Mouse (Mus musculus) embryonic facial prominence, embryonic 15.5 days (tissue): ENCODE measurements around the gene Anpep. TPM values are rescaled to one million over a fixed set of nuclear protein-coding genes. Genes with fewer than 3 reads are reported as not detected.
A peak's percentile ranks its signal among the peaks of the same experiment; 100 is the strongest.

Source experiments
- ATAC-seq: fragments of 200-750 bp; cut with Nextera tagmentation; 2 replicates; pipeline ENCODE4 v1.8.0; 2017; ENCODE audit warnings: low read depth, moderate TSS enrichment; ENCODE audit not compliant: insufficient number of reproducible peaks, low FRiP score, low TSS enrichment
- H3K27ac ChIP-seq: fragments of 300-500 bp; sonication (generic); replicated peaks from 2 replicates; pipeline ENCODE4 v1.5.1; 2015; ENCODE audit warnings: mild to moderate bottlenecking, inconsistent platforms
- H3K27me3 ChIP-seq: fragments of 300-500 bp; sonication (generic); 2 replicates; pipeline ENCODE4 v1.6.1; 2015; ENCODE audit warnings: inconsistent platforms
- H3K36me3 ChIP-seq: fragments of 300-500 bp; sonication (generic); 2 replicates; pipeline ENCODE4 v1.6.1; 2015; ENCODE audit warnings: mild to moderate bottlenecking, inconsistent platforms
- H3K4me1 ChIP-seq: fragments of 300-500 bp; sonication (generic); 2 replicates; pipeline ENCODE4 v1.6.1; 2015; ENCODE audit warnings: inconsistent platforms
- H3K4me2 ChIP-seq: fragments of 300-500 bp; sonication (generic); replicated peaks from 2 replicates; pipeline ENCODE4 v1.6.1; 2015; ENCODE audit warnings: mild to moderate bottlenecking, inconsistent platforms
- H3K4me3 ChIP-seq: fragments of 300-500 bp; sonication (generic); replicated peaks from 2 replicates; pipeline ENCODE4 v1.5.1; 2015; ENCODE audit warnings: mild to moderate bottlenecking, inconsistent platforms
- H3K9ac ChIP-seq: fragments of 300-500 bp; sonication (generic); 2 replicates; pipeline ENCODE4 v1.6.1; 2015; ENCODE audit warnings: inconsistent platforms
- H3K9me3 ChIP-seq: fragments of 300-500 bp; sonication (generic); replicated peaks from 2 replicates; pipeline ENCODE4 v1.6.1; 2016; ENCODE audit warnings: inconsistent platforms
- WGBS: fragments of 180-500 bp; shearing (Covaris S2); methylation state at CpG from one replicate; pipeline ENCODE4 v1.1.7; 2015; 5-methylcytosine and 5-hydroxymethylcytosine counted together
- polyA plus RNA-seq: library from polyadenylated mRNA; unstranded; fragments of >200 nt; fragmentation: Nextera tagmentation; extraction: Ambion mirVana; gene quantifications from 2 replicates; pipeline ENCODE4 v1.2.1, GENCODE M21; 2015

The Anpep gene
- polyA plus RNA-seq, 1 experiment from 2014 or later, result 31.1 TPM

- no peaks in the 10 kb centered on the region; the same call in 1 of the 2 replicates for H3K27me3 ChIP-seq
- no peak for ATAC-seq
- no peak overlapping the region for H3K4me2 ChIP-seq
- H3K9ac ChIP-seq, result no peak overlapping the region
- no peak overlapping the region for H3K27ac ChIP-seq
- 78% methylated on average over 2 of the region's 2 CpGs for WGBS
- no peaks in the 10 kb centered on the region for H3K9me3 ChIP-seq
- no peak overlapping the region for H3K4me3 ChIP-seq
- no peaks in the 10 kb centered on the region for H3K36me3 ChIP-seq
- peaks cover 7% of the 10 kb centered on the region; the same call in 1 of the 2 replicates for H3K4me1 ChIP-seq
These were observed 78.4 kb downstream of the Anpep start for GRCm38 (mm10) chr7:79782516-79782855.

DNA sequence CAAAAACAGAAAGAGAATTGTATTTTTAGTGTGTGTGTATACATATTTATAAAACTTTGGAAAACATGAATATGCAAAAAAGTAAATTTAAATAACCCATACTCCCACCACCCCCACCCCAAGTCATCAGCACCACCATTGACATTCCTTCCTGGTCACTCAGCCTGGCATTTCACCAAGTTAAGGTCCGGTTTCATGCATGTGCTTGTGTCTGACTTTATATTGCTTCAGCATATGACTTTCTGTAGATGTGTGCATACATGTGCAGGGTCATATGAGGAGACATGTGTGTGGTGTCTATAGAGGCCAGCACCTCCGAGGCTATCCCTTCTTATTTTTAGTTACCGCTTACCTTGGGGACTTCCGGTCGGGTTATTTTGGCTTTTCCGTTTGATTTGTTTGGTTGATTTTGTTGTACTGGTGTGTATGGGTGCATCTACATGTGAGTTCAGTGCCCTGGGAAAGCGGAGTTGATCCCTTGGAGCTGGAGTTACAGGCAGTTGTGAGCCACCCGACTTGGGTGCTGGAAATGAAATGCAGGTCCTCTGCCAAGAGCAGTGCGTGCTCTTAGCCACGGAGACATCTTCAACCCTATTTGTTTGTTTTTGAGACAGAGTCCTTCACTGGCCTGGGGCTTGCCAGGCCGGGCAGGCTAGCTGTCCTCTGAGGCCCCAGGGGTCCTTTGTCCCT, 78.9 kb downstream of the Anpep start:
- H3K4me1 ChIP-seq, result peaks cover 7% of the 10 kb centered on the region; the same call in 1 of the 2 replicates
- no peak for ATAC-seq
- WGBS, result 78% methylated on average over 11 of the region's 11 CpGs
- no peaks in the 10 kb centered on the region for H3K9me3 ChIP-seq
- no peak overlapping the region for H3K4me2 ChIP-seq
- no peak overlapping the region for H3K9ac ChIP-seq
- no peaks in the 10 kb centered on the region for H3K36me3 ChIP-seq
- H3K4me3 ChIP-seq, result no peak overlapping the region
- H3K27ac ChIP-seq, result no peak overlapping the region
- no peaks in the 10 kb centered on the region for H3K27me3 ChIP-seq

GRCm38 (mm10) chr7:79780647-79781626, 79.9 kb downstream of the Anpep start:
- H3K36me3 ChIP-seq, result no peaks in the 10 kb centered on the region
- no peaks in the 10 kb centered on the region for H3K9me3 ChIP-seq
- H3K9ac ChIP-seq, result no peak overlapping the region
- peak; percentile 39; the same call in 1 of the 2 replicates for ATAC-seq
- no peak overlapping the region for H3K27ac ChIP-seq
- peak overlapping the region; percentile 52 for H3K4me2 ChIP-seq
- WGBS, result 27% methylated on average over 16 of the region's 16 CpGs
- H3K27me3 ChIP-seq, result 0 out of 2 replicates have a peak, but pooled peaks cover 3% of the 10 kb centered on the region
- H3K4me1 ChIP-seq, result peaks cover 7% of the 10 kb centered on the region; the same call in 1 of the 2 replicates
- peak overlapping the region; percentile 33 for H3K4me3 ChIP-seq

Other genes starting within 250 kb of the Anpep start
- gene Rhcg, start 243.4 kb downstream of the Anpep start, polyA plus RNA-seq, result 0.35 TPM in 1 of 2 replicates, not detected in the other
- gene Ticrr, start 200.9 kb downstream of the Anpep start, polyA plus RNA-seq, result 8.3 and 8.9 TPM in 2 replicates
- gene Kif7, start 145.3 kb downstream of the Anpep start, polyA plus RNA-seq, result 6.2 and 7.6 TPM in 2 replicates
- gene Plin1, start 128.2 kb downstream of the Anpep start, polyA plus RNA-seq, result 0.05 TPM in 1 of 2 replicates, not detected in the other
- gene Pex11a, start 117.9 kb downstream of the Anpep start, polyA plus RNA-seq, result 12.8 and 13.0 TPM in 2 replicates
- gene Wdr93, start 117.9 kb downstream of the Anpep start, polyA plus RNA-seq, result 1.4 and 3.1 TPM in 2 replicates
- 0.12 and 0.13 TPM in 2 replicates for gene Mesp1, start 67.3 kb downstream of the Anpep start, polyA plus RNA-seq
- gene Mesp2, start 50.3 kb downstream of the Anpep start, polyA plus RNA-seq, result 0.55 and 0.67 TPM in 2 replicates
- 23.9 and 30.4 TPM in 2 replicates for gene Ap3s2, start 59.6 kb upstream of the Anpep start, polyA plus RNA-seq
- gene Arpin, start 74.3 kb upstream of the Anpep start, polyA plus RNA-seq, result 27.2 and 27.5 TPM in 2 replicates
- gene Zfp710, start 163.8 kb upstream of the Anpep start, polyA plus RNA-seq, result 22.0 and 22.9 TPM in 2 replicates